Mouse (Mus musculus): ENCODE results near the gene Wdr63. TPM values are rescaled to one million over a fixed set of nuclear protein-coding genes. Genes with fewer than 3 reads are reported as not detected.

Wdr63 gene
- total and polyA plus RNA-seq, 3 experiments: 0.53 TPM; not detected in 2

DNA sequence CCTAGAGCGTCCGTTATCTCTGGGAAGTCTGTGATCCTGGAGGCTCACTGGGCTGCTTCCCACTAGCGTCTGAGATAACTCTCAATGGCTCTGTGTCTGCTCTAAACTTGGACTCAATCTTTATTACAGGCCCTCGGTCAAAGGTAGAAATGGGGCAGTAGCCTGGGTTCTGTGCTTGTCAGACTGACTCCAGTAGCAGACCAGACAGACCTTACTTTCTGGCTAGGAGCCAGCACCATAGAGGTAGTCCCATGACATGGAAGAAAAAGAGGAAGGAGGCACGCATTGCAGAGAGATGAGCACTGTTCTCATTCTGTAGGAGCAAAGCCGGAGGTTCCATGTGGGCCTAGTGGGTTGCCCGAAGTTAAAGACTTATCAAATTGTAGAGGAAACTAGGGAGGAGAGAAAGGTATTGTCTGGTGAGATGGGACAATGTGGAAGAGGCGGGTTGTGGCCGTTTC is 10.1 kb upstream of the Wdr63 start:
- Histone ChIP-seq H3K27me3 (ENCODE audit: control insufficient read depth, insufficient read depth, low read length) (no peaks in the 10 kb centered on the region), H3K79me2 (replicated peaks; ENCODE audit: control insufficient read depth, insufficient read depth, low read length) (no peaks in the 10 kb centered on the region), H3K4me1 (ENCODE audit: control insufficient read depth, insufficient read depth, low read length) (no peaks in the 10 kb centered on the region), H3K4me3 (no peak overlapping the region), H3K36me3 (ENCODE audit: control insufficient read depth, insufficient read depth, low read length) (no peaks in the 10 kb centered on the region), H3K27ac (no peak overlapping the region), H3K9ac (ENCODE audit: low read depth, low read length) (no peak overlapping the region)
- WGBS: 63% methylated on average over 9 of the region's 9 CpGs
- intact Hi-C loops (cut with DNase I): no loop called here
- TF ChIP-seq CTCF (IDR thresholded peaks at IDR 0.05): no peak
- no peak for TF ChIP-seq POLR2A (IDR thresholded peaks at IDR 0.05; ENCODE audit: insufficient read depth, low read depth, low read length)
- TF ChIP-seq EP300 (IDR thresholded peaks at IDR 0.05; ENCODE audit: insufficient read depth, low read depth, low read length): no peak
- no peak for DNase-seq

DNA sequence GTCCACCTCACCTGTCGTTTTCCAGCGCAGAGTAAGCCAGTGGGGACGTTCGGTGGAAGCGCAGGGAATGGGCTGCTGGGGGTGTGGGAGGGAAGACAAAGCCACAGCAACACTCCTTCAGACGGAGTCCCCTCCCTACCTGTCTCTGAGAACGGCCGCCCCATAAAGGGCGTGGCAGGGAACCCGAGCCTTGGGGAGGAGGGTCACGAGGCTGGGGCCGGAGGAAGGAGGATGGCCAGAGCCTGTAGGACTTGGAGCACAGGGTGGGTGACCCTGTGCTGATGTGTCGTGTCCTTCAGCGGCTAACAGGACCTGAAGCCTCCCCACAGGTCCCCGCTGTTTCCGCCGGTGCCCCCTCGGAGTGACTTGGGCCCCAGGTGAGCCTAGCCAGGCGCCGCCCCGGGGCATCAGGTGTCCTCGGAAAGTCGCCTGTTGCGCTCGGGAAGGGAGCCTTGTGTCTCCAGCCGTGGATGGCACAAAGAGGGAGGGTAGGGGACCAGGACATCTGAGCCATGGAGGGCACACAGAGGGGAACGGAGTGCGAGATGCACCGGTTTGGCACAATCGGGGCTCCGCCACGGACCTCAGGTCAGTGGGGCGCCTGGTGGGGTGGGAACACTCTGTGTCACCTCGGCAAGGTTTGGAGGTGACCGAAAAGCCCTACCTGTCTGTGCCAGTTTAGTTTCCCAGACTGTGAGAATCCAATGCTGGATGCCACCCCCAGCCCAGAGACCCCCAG is 9.5 kb upstream of the Wdr63 start, which contains the start of gene Mcoln3:
TSS of gene Mcoln3 (plus strand) at position 193 of the 739 bp plus-strand sequence.
- Histone ChIP-seq H3K4me1 (ENCODE audit: control insufficient read depth, insufficient read depth, low read length) (no peaks in the 10 kb centered on the region), H3K27me3 (ENCODE audit: control insufficient read depth, insufficient read depth, low read length) (no peaks in the 10 kb centered on the region), H3K36me3 (ENCODE audit: control insufficient read depth, insufficient read depth, low read length) (no peaks in the 10 kb centered on the region), H3K9ac (ENCODE audit: low read depth, low read length) (no peak within 1 kb of the TSS), H3K4me3 (no peak within 1 kb of the TSS), H3K79me2 (replicated peaks; ENCODE audit: control insufficient read depth, insufficient read depth, low read length) (no peaks in the 10 kb centered on the region), H3K27ac (no peak within 1 kb of the TSS)
- no peak for DNase-seq
- intact Hi-C loops (cut with DNase I): no loop called here
- 21% methylated on average over 35 of the region's 35 CpGs for WGBS
- TF ChIP-seq EP300 (IDR thresholded peaks at IDR 0.05; ENCODE audit: insufficient read depth, low read depth, low read length) (no peak), POLR2A (IDR thresholded peaks at IDR 0.05; ENCODE audit: insufficient read depth, low read depth, low read length) (no peak), CTCF (IDR thresholded peaks at IDR 0.05) (no peak)

DNA sequence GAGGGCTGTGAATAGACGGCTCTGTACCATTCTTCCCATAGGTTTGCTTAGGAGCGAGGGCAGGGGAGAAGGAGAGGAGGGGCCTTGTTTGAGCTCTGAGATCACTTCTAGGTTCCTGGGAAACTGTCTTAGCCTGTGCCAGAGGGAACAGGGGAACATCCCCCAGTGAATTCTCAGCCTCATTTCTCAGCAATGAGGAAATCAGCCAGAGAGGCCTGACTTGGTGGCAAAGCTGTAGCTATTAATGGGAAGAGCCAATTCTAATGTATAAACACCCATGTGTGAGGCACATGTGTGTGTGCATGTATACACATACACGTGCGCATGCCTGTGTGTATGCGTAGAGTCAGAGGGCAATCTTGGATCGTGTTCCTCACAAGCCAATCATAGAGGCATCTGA is 3.0 kb upstream of the Wdr63 start:
- peak in 1 of 2 experiments; percentile 15 for DNase-seq

DNA sequence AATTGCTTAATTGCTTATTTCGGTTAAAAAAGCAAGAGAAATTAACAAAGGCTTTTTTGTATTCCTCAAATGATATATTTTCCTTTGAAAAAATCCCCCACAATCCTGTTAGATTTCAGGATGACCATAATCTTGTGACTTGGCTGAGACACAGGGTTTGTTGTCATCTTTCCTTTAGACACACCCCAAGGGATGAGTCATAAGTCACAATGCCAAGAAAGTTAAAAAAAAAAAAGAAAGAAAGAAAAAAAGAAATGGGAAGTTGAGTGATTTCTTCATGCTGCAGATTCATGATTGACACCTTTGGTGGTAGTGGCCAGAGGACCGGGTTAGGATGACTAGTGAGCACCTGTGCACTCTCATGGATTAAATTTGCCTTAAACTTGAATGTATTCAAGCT is 2.4 kb upstream of the Wdr63 start:
- H3K27ac ChIP-seq: no peak overlapping the region; the same call in 1 of the 2 replicates
- WGBS: 52% methylated on average over 2 of the region's 2 CpGs
- no peak overlapping the region for H3K4me3 ChIP-seq
- H3K79me2 ChIP-seq (replicated peaks; ENCODE audit: control insufficient read depth, insufficient read depth, low read length): no peaks in the 10 kb centered on the region
- no peaks in the 10 kb centered on the region for H3K36me3 ChIP-seq (ENCODE audit: control insufficient read depth, insufficient read depth, low read length)
- no peak for DNase-seq
- H3K27me3 ChIP-seq (ENCODE audit: control insufficient read depth, insufficient read depth, low read length): no peaks in the 10 kb centered on the region
- no peak for TF ChIP-seq CTCF (IDR thresholded peaks at IDR 0.05)
- TF ChIP-seq POLR2A (IDR thresholded peaks at IDR 0.05; ENCODE audit: insufficient read depth, low read depth, low read length): no peak
- TF ChIP-seq EP300 (IDR thresholded peaks at IDR 0.05; ENCODE audit: insufficient read depth, low read depth, low read length): no peak
- intact Hi-C loops (cut with DNase I): no loop called here
- H3K4me1 ChIP-seq (ENCODE audit: control insufficient read depth, insufficient read depth, low read length): peaks cover 5% of the 10 kb centered on the region
- H3K9ac ChIP-seq (ENCODE audit: low read depth, low read length): no peak overlapping the region

More for the DNA sequence above, 3.0 kb upstream of the Wdr63 start:
- 62% methylated on average over 6 of the region's 6 CpGs for WGBS
- Histone ChIP-seq H3K27me3 (ENCODE audit: control insufficient read depth, insufficient read depth, low read length) (no peaks in the 10 kb centered on the region), H3K36me3 (ENCODE audit: control insufficient read depth, insufficient read depth, low read length) (no peaks in the 10 kb centered on the region), H3K79me2 (replicated peaks; ENCODE audit: control insufficient read depth, insufficient read depth, low read length) (no peaks in the 10 kb centered on the region), H3K4me3 (no peak overlapping the region), H3K9ac (ENCODE audit: low read depth, low read length) (no peak overlapping the region), H3K4me1 (ENCODE audit: control insufficient read depth, insufficient read depth, low read length) (peaks cover 5% of the 10 kb centered on the region), H3K27ac (no peak overlapping the region; the same call in 1 of the 2 replicates)
- TF ChIP-seq POLR2A (IDR thresholded peaks at IDR 0.05; ENCODE audit: insufficient read depth, low read depth, low read length) (no peak), EP300 (IDR thresholded peaks at IDR 0.05; ENCODE audit: insufficient read depth, low read depth, low read length) (no peak), CTCF (IDR thresholded peaks at IDR 0.05) (no peak)
- intact Hi-C loops (cut with DNase I): no loop called here

DNA sequence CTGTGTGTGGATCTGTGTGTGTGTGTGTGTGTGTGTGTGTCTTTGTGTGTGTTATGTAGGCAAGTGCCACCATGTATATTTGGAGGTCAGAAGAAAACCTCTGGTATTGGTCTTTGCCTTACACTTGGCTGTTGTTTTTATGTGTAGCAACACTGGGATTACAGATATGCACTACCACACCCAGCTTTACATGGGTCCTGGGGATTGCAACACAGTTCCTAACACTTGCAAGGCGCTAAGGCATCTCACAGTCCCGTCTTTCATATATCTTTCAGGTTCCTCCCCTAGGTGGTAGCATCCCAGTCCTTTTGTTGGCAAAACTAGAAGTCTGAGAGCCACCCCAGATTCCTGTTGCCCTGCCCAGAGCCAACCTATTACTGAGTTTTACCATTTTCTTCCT is 1.0 kb upstream of the Wdr63 start:
- Histone ChIP-seq H3K36me3 (ENCODE audit: control insufficient read depth, insufficient read depth, low read length) (no peaks in the 10 kb centered on the region), H3K4me3 (no peak overlapping the region), H3K4me1 (ENCODE audit: control insufficient read depth, insufficient read depth, low read length) (peaks cover 5% of the 10 kb centered on the region), H3K79me2 (replicated peaks; ENCODE audit: control insufficient read depth, insufficient read depth, low read length) (no peaks in the 10 kb centered on the region), H3K27me3 (ENCODE audit: control insufficient read depth, insufficient read depth, low read length) (no peaks in the 10 kb centered on the region), H3K27ac (no peak overlapping the region), H3K9ac (ENCODE audit: low read depth, low read length) (no peak overlapping the region)
- intact Hi-C loops (cut with DNase I): loop anchor here (5.0 kb wide), 1 partner anchor 68 kb away; no protein-coding TSS in a partner anchor
- TF ChIP-seq CTCF (IDR thresholded peaks at IDR 0.05) (no peak), EP300 (IDR thresholded peaks at IDR 0.05; ENCODE audit: insufficient read depth, low read depth, low read length) (no peak), POLR2A (IDR thresholded peaks at IDR 0.05; ENCODE audit: insufficient read depth, low read depth, low read length) (no peak)
- 69% methylated on average over 2 of the region's 2 CpGs for WGBS
- no peak for DNase-seq

All from heart, adult 2 months (tissue).